Mouse (Mus musculus): Measurements from ENCODE around the gene Alx1.

Alx1 gene

GRCm38 (mm10) chr10:103029730-103030490, at the start of gene Alx1:
Alx1 (minus strand) TSS chr10:103030215.
- DNase-seq (ENCODE audit: low spot score): no peak

- no peak for DNase-seq (ENCODE audit: low spot score)
Observed at GRCm38 (mm10) chr10:103049593-103049992, 19.6 kb upstream of the Alx1 start.

- no peak for DNase-seq (ENCODE audit: low spot score)
Observed at GRCm38 (mm10) chr10:103046623-103047022, 16.6 kb upstream of the Alx1 start.

GRCm38 (mm10) chr10:103045019-103045418, 15.0 kb upstream of the Alx1 start:
- no peak for DNase-seq (ENCODE audit: low spot score)

- DNase-seq (ENCODE audit: low spot score): no peak
Observed at GRCm38 (mm10) chr10:103035002-103035640, 5.1 kb upstream of the Alx1 start.

- no peak for DNase-seq (ENCODE audit: low spot score)
Observed at GRCm38 (mm10) chr10:103030931-103031330, 916 bp upstream of the Alx1 start.

GRCm38 (mm10) chr10:103029132-103029729, 784 bp downstream of the Alx1 start:
- no peak for DNase-seq (ENCODE audit: low spot score)

GRCm38 (mm10) chr10:103028253-103029131, 1.5 kb downstream of the Alx1 start:
- no peak for DNase-seq (ENCODE audit: low spot score)

- no peak for DNase-seq (ENCODE audit: low spot score)
Observed at GRCm38 (mm10) chr10:103027931-103028252, 2.1 kb downstream of the Alx1 start.

- DNase-seq (ENCODE audit: low spot score): no peak
Observed at GRCm38 (mm10) chr10:103027226-103027930, 2.6 kb downstream of the Alx1 start.

- no peak for DNase-seq (ENCODE audit: low spot score)
Observed at GRCm38 (mm10) chr10:103026636-103027225, 3.3 kb downstream of the Alx1 start.

GRCm38 (mm10) chr10:103002556-103002955, 27.5 kb downstream of the Alx1 start:
- DNase-seq (ENCODE audit: low spot score): no peak

GRCm38 (mm10) chr10:103000902-103001301, 29.1 kb downstream of the Alx1 start:
- no peak for DNase-seq (ENCODE audit: low spot score)

- DNase-seq (ENCODE audit: low spot score): no peak
Observed at GRCm38 (mm10) chr10:102999584-102999983, 30.4 kb downstream of the Alx1 start.

GRCm38 (mm10) chr10:102975106-102975505, 54.9 kb downstream of the Alx1 start:
- DNase-seq (ENCODE audit: low spot score): no peak

- no peak for DNase-seq (ENCODE audit: low spot score)
Observed at GRCm38 (mm10) chr10:102959602-102960001, 70.4 kb downstream of the Alx1 start.
